Mouse (Mus musculus) forebrain, postnatal 0 days (tissue): ENCODE measurements around the gene Chst10. TPM values are rescaled to one million over a fixed set of nuclear protein-coding genes. Genes with fewer than 3 reads are reported as not detected.

Source experiments
- ATAC-seq: fragments of 200-750 bp; cut with Nextera tagmentation; 2 replicates; pipeline ENCODE4 v1.8.0; 2017; ENCODE audit warnings: mild to moderate bottlenecking, moderate library complexity
- DNase-seq: peaks from one replicate; pipeline ENCODE4 v3.0.0-alpha.2; 2015
- H3K27ac ChIP-seq: fragments of 300-500 bp; sonication (generic); 2 replicates; pipeline ENCODE4 v1.5.1; 2014; ENCODE audit warnings: low read depth, mild to moderate bottlenecking, antibody characterized with exemption, low read length, moderate library complexity, mixed read lengths
- H3K27me3 ChIP-seq: fragments of 300-500 bp; sonication (generic); 2 replicates; pipeline ENCODE4 v1.6.1; 2014; ENCODE audit warnings: mild to moderate bottlenecking, low read length, mixed read lengths; ENCODE audit not compliant: insufficient read depth
- H3K36me3 ChIP-seq: fragments of 300-500 bp; sonication (generic); 2 replicates; pipeline ENCODE4 v1.6.1; 2014; ENCODE audit warnings: mild to moderate bottlenecking, moderate library complexity; ENCODE audit not compliant: insufficient read depth
- H3K4me1 ChIP-seq: fragments of 300-500 bp; sonication (generic); 2 replicates; pipeline ENCODE4 v1.6.1; 2014; ENCODE audit warnings: antibody characterized with exemption; ENCODE audit not compliant: insufficient read depth
- H3K4me2 ChIP-seq: fragments of 300-500 bp; sonication (generic); 2 replicates; pipeline ENCODE4 v1.6.1; 2014; ENCODE audit warnings: low read depth, mild to moderate bottlenecking, moderate library complexity
- H3K4me3 ChIP-seq: fragments of 300-500 bp; sonication (generic); 2 replicates; pipeline ENCODE4 v1.5.1; 2014; ENCODE audit warnings: low read depth, low read length, mixed read lengths
- H3K9ac ChIP-seq: fragments of 300-500 bp; sonication (generic); 2 replicates; pipeline ENCODE4 v1.6.1; 2014; ENCODE audit warnings: mild to moderate bottlenecking
- H3K9me3 ChIP-seq: fragments of 300-500 bp; sonication (generic); 2 replicates; pipeline ENCODE4 v1.6.1; 2016; ENCODE audit warnings: low read length
- CTCF ChIP-seq: sonication (generic); IDR thresholded peaks from 2 replicates; pipeline ENCODE4 v1.5.1; 2016; ENCODE audit warnings: antibody characterized with exemption, control low read depth, low read depth
- WGBS: fragments of 180-500 bp; shearing (Covaris S2); extraction: QIAGEN DNeasy Blood & Tissue Kit; methylation state at CpG from one replicate; pipeline ENCODE4 v1.1.7; 2014; 5-methylcytosine and 5-hydroxymethylcytosine counted together
- polyA plus RNA-seq: library from polyadenylated mRNA; unstranded; fragments of >200 nt; fragmentation: Nextera tagmentation; extraction: Ambion mirVana; gene quantifications from 2 replicates; pipeline ENCODE4 v1.2.1, GENCODE M21; 2015
- total RNA-seq: library from RNA; depleted of rRNA; stranded (reverse); fragments of >200 nt; gene quantifications from 2 replicates; pipeline ENCODE4 v1.2.3, GENCODE M21; 2014

Gene Chst10
- total and polyA plus RNA-seq, 2 experiments from 2014 or later: 71.7 to 79.3 TPM

DNA sequence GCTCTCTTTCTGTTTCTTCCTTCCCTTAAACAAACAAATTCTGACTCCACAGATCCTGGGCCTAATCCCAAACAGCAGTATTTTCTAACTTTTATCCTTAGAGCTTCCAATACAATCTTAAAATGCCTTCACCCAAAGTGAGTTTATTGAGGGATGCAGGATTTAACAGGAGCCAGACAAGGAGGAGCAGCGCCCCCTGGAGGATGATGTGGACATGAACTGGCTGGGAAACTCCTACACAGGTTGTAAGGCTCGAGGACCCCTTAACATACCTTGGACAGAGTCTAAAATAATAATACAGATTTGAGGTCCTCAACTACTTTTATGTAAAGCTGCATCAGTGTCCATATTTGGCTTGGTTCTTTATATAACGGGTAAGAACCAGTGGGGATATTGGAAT is 41.8 kb downstream of the Chst10 start:
- WGBS: 9% methylated on average over 3 of the region's 3 CpGs
- DNase-seq: peak; percentile 84
- Histone ChIP-seq H3K9me3 (no peaks in the 10 kb centered on the region), H3K4me3 (no peak overlapping the region), H3K27ac (no peak overlapping the region), H3K27me3 (no peaks in the 10 kb centered on the region), H3K4me2 (no peak overlapping the region), H3K4me1 (no peaks in the 10 kb centered on the region), H3K9ac (no peak overlapping the region), H3K36me3 (no peaks in the 10 kb centered on the region)
- peak; percentile 59; the same call in 1 of the 2 replicates for ATAC-seq
- peak; percentile 89 for TF ChIP-seq CTCF

DNA sequence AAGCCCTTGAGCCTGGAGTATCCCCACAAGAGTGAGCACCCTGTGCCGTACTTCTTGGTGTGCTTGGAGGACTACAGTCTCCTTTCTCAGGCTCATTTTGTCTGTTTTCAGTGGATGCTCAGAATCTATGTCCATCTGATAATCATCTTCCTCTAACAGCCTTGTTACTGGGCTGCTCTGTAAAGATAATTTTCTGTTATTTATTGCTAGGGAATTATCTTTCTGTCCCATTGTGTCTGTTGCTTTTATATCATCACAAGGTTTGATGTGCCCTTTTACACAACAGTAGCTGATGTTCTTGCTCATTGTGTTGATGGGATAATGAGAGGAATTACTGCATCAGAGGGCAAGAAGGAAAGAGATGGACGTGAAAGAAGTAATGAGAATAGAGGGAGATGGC is 45.7 kb downstream of the Chst10 start:
- H3K27ac ChIP-seq: no peak overlapping the region
- no peak overlapping the region for H3K4me2 ChIP-seq
- H3K9ac ChIP-seq: no peak overlapping the region
- 57% methylated on average over 2 of the region's 2 CpGs for WGBS
- H3K4me1 ChIP-seq: peaks cover 10% of the 10 kb centered on the region; the same call in 1 of the 2 replicates
- H3K27me3 ChIP-seq: no peaks in the 10 kb centered on the region
- DNase-seq: no peak
- no peak overlapping the region for H3K4me3 ChIP-seq
- ATAC-seq: no peak
- no peak for TF ChIP-seq CTCF
- no peaks in the 10 kb centered on the region for H3K36me3 ChIP-seq
- no peaks in the 10 kb centered on the region for H3K9me3 ChIP-seq

DNA sequence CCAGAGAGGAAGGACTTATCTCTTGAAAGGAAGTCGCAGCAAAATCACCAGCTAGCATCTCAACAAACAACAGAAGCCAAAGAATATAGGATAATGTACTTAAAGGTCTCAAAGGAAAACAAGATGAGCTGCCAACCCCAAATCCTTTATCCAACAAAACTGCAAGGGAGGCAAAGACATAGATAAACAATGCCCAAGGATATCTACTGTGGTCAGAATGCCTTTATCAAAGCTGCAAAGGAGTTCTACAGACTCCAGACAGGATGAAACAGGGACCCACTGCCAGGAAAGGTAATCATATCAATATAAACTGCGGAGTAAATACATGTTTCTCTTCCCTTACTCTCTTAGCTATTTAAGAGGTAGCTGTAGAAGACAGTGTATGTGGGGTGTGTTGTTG is 47.3 kb downstream of the Chst10 start:
- ATAC-seq (no peak), DNase-seq (no peak)
- no peaks in the 10 kb centered on the region for H3K27me3 ChIP-seq
- no peaks in the 10 kb centered on the region for H3K9me3 ChIP-seq
- H3K4me2 ChIP-seq: no peak overlapping the region
- TF ChIP-seq CTCF: no peak
- peaks cover 13% of the 10 kb centered on the region; the same call in 1 of the 2 replicates for H3K4me1 ChIP-seq
- H3K4me3 ChIP-seq: no peak overlapping the region
- 83% methylated on average over 2 of the region's 2 CpGs for WGBS
- H3K27ac ChIP-seq: no peak overlapping the region
- H3K9ac ChIP-seq: no peak overlapping the region
- H3K36me3 ChIP-seq: no peaks in the 10 kb centered on the region

DNA sequence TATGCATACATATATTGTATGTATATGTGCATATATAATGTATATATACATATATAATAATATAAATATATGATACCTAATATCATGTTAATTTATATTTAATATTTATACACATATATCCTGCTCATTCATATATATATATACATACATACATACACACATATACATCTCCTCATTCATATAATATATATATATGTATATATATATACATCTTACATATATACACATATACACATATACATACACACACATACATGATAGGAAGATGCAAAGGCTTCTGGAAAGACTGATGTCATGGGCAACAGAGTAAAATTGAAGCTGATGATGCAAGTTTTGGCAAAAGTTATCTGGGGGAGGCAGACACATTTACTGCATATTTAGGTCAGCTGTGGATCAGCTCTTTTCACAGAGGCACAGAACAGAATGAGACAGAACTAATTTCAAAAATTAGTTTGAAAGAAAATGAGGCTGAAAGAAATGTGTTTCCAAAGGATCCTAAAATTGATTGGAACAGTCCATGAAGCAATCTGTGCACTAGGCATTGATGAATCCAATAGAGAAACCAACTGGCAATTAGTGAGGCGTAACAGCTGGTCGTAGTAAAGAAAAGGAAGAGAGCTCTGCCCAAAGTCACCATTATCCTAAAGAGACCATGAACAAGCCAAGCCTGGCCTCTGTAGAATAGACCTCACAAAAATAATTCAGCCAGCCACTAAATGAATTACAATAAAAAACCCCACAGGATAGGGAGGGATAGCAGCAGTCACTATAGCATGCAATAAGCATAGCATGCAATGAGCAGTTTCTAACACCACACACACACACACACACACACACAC is 49.3 kb downstream of the Chst10 start:
- peak; percentile 63 for ATAC-seq
- 48% methylated on average over 2 of the region's 2 CpGs for WGBS
- Histone ChIP-seq H3K9me3 (no peaks in the 10 kb centered on the region), H3K4me1 (peaks cover 13% of the 10 kb centered on the region; the same call in 1 of the 2 replicates), H3K4me3 (peak overlapping the region; percentile 32), H3K27me3 (no peaks in the 10 kb centered on the region), H3K27ac (peak overlapping the region; percentile 88), H3K4me2 (peak overlapping the region; percentile 47), H3K9ac (peak overlapping the region; percentile 54; the same call in 1 of the 2 replicates), H3K36me3 (no peaks in the 10 kb centered on the region)
- TF ChIP-seq CTCF: no peak
- DNase-seq: peak; percentile 57

DNA sequence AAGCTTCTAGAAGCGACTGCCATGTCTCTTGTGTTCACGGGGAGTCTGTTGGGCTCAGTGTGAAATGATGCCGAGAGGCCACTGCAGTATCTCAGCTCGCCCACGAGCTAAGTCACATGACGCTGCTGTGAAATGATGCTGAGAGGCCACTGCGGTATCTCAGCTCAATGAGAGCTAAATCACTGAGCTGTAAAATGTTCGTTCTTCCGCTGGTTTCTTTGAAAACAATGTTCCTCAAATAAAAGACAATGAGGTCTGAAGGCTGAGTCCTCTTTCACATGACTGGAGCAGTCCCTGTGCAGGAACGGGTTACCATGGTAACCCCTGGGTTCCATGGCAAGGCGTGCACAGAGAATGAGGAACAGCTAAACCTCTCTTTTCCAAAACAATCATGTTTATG is 50.0 kb downstream of the Chst10 start:
- WGBS: 7% methylated on average over 11 of the region's 11 CpGs
- H3K9ac ChIP-seq: peak overlapping the region; percentile 54
- no peaks in the 10 kb centered on the region for H3K36me3 ChIP-seq
- H3K4me3 ChIP-seq: peak overlapping the region; percentile 32
- peaks cover 13% of the 10 kb centered on the region; the same call in 1 of the 2 replicates for H3K4me1 ChIP-seq
- no peaks in the 10 kb centered on the region for H3K9me3 ChIP-seq
- ATAC-seq (peak; percentile 92), DNase-seq (peak; percentile 88)
- H3K27me3 ChIP-seq: no peaks in the 10 kb centered on the region
- H3K4me2 ChIP-seq: peak overlapping the region; percentile 47
- peak overlapping the region; percentile 88 for H3K27ac ChIP-seq
- TF ChIP-seq CTCF: no peak

DNA sequence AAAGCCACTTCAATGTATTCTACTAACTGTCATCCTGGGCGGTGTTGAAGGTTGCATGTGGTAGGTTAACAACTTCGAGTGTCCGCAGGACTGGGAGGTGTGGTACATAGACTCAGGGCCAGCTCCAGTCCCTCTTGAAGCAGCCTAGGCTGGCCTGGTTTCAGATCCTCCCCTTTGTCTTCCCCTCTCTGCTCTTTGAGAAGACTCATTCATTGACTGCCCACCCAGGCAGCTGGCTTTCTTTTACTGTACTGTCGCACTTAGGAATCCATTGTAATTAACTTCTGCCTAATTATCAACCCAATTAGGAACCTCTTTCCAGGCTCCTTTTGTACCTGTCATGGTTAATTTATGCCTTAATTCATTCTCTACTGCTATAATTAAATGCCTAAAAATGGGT is 54.7 kb downstream of the Chst10 start:
- ATAC-seq (no peak), DNase-seq (peak; percentile 24)
- Histone ChIP-seq H3K27ac (no peak overlapping the region), H3K9ac (no peak overlapping the region), H3K36me3 (no peaks in the 10 kb centered on the region), H3K27me3 (no peaks in the 10 kb centered on the region), H3K4me2 (no peak overlapping the region), H3K4me1 (peaks cover 13% of the 10 kb centered on the region; the same call in 1 of the 2 replicates), H3K9me3 (no peaks in the 10 kb centered on the region), H3K4me3 (no peak overlapping the region)
- 18% methylated on average over 4 of the region's 4 CpGs for WGBS
- no peak for TF ChIP-seq CTCF

DNA sequence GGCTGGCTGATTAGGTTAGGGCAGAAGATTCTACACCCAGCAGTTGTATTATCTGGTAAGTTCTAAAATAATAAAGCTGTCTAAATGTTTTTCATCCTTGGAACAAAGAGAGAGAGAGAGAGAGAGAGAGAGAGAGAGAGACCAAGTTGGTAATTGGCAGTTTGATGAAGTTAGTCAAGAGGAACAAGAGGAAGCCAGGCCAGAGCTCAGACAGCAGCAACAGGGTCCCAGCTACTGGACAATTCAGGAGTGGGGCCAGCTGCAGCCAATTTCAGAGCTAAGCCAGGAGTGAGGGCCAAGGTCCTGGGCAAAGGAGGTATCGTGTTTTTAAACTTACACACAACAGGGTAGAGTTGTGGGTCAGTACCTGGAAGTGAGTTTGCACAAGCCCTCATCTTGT is 55.1 kb downstream of the Chst10 start:
- H3K9me3 ChIP-seq: no peaks in the 10 kb centered on the region
- no peak for TF ChIP-seq CTCF

More for the DNA sequence above, 55.1 kb downstream of the Chst10 start:
- H3K4me1 ChIP-seq: peaks cover 9% of the 10 kb centered on the region; the same call in 1 of the 2 replicates
- ATAC-seq (no peak), DNase-seq (no peak)
- H3K4me2 ChIP-seq: no peak overlapping the region
- H3K36me3 ChIP-seq: no peaks in the 10 kb centered on the region
- WGBS: 62% methylated on average over 1 of the region's 1 CpGs
- H3K4me3 ChIP-seq: no peak overlapping the region
- H3K27ac ChIP-seq: no peak overlapping the region
- no peaks in the 10 kb centered on the region for H3K27me3 ChIP-seq
- no peak overlapping the region for H3K9ac ChIP-seq
